Mouse (Mus musculus) forebrain, embryonic 11.5 days (tissue): ENCODE measurements around the gene Gm17606. TPM values are rescaled to one million over a fixed set of nuclear protein-coding genes. Genes with fewer than 3 reads are reported as not detected.

ENCODE experiments used
- microRNA counts: library from miRNA; unstranded; fragments of <30 nt; microRNA quantifications from one replicate; lab custom pipeline; 2015
- microRNA-seq: library from miRNA; unstranded; fragments of <30 nt; microRNA quantifications from one replicate; pipeline ENCODE4, GENCODE M21; 2016; ENCODE audit not compliant: insufficient number of aligned reads
- polyA plus RNA-seq: library from polyadenylated mRNA; unstranded; fragments of >200 nt; fragmentation: Nextera tagmentation; extraction: Ambion mirVana; gene quantifications from 2 replicates; pipeline ENCODE4 v1.2.1, GENCODE M21; 2014

Gene Gm17606
- polyA plus RNA-seq, 1 experiment from 2014 or later, result not detected

MicroRNAs encoded within 50 kb of the gene (microRNA counts, 519-probe panel; counts per million panel counts)
- 31.2 counts per million for microRNA mmu-miR-686 (lab: Ali Mortazavi, UCI)

Small RNA genes within 50 kb of the gene (microRNA-seq; reads per million reads assigned to microRNA genes)
- gene Mir686, result not detected
- not detected for gene Mir6948

Other genes with a start within 250 kb of the Gm17606 start
- gene Slc7a7, start 223.2 kb upstream of the Gm17606 start, polyA plus RNA-seq, result 4.5 and 5.0 TPM in 2 replicates
- gene Mrpl52, start 214.0 kb upstream of the Gm17606 start, polyA plus RNA-seq, result 220 and 221 TPM in 2 replicates
- 70.7 and 71.6 TPM in 2 replicates for gene Mmp14, start 209.3 kb upstream of the Gm17606 start, polyA plus RNA-seq
- gene Lrp10, start 176.8 kb upstream of the Gm17606 start, polyA plus RNA-seq, result 28.8 and 29.9 TPM in 2 replicates
- 18.8 and 19.8 TPM in 2 replicates for gene Rem2, start 164.9 kb upstream of the Gm17606 start, polyA plus RNA-seq
- gene Prmt5, start 123.4 kb upstream of the Gm17606 start, polyA plus RNA-seq, result 142 and 151 TPM in 2 replicates
- gene Haus4, start 86.3 kb upstream of the Gm17606 start, polyA plus RNA-seq, result 50.6 and 55.5 TPM in 2 replicates
- gene Ajuba, start 63.4 kb upstream of the Gm17606 start, polyA plus RNA-seq, result 51.6 and 59.7 TPM in 2 replicates
- gene 4931414P19Rik, start 35.0 kb upstream of the Gm17606 start, polyA plus RNA-seq, result 9.6 and 9.9 TPM in 2 replicates
- 414 and 455 TPM in 2 replicates for gene Psmb5, start 22.9 kb upstream of the Gm17606 start, polyA plus RNA-seq
- gene Psmb11, start 19.5 kb upstream of the Gm17606 start, polyA plus RNA-seq, result 0.05 TPM in 1 of 2 replicates, not detected in the other
- 10.5 and 12.3 TPM in 2 replicates for gene Cdh24, start 412 bp downstream of the Gm17606 start, polyA plus RNA-seq
- 89.9 and 94.4 TPM in 2 replicates for gene 1700123O20Rik, start 45.3 kb downstream of the Gm17606 start, polyA plus RNA-seq
- 150 and 160 TPM in 2 replicates for gene Acin1, start 46.0 kb downstream of the Gm17606 start, polyA plus RNA-seq
- 0.17 and 0.23 TPM in 2 replicates for gene Gm29776, start 57.9 kb downstream of the Gm17606 start, polyA plus RNA-seq
- gene Cebpe, start 71.2 kb downstream of the Gm17606 start, polyA plus RNA-seq, result not detected in 2 replicates
- 1.5 and 2.1 TPM in 2 replicates for gene Slc7a8, start 141.0 kb downstream of the Gm17606 start, polyA plus RNA-seq
- not detected in 2 replicates for gene Rnf212b, start 173.2 kb downstream of the Gm17606 start, polyA plus RNA-seq
- gene Homez, start 230.0 kb downstream of the Gm17606 start, polyA plus RNA-seq, result 15.7 and 16.1 TPM in 2 replicates
- 0.69 and 1.4 TPM in 2 replicates for gene Ppp1r3e, start 236.6 kb downstream of the Gm17606 start, polyA plus RNA-seq
- gene Bcl2l2, start 242.4 kb downstream of the Gm17606 start, polyA plus RNA-seq, result 3.1 and 3.2 TPM in 2 replicates
- not detected in 2 replicates for gene Gm20521, start 242.5 kb downstream of the Gm17606 start, polyA plus RNA-seq